Mouse (Mus musculus) heart, embryonic 15.5 days (tissue): Measurements from ENCODE around the gene Rnf187. TPM values are rescaled to one million over a fixed set of nuclear protein-coding genes. Genes with fewer than 3 reads are reported as not detected.

Experiments
- microRNA-seq: library from miRNA; unstranded; fragments of <30 nt; microRNA quantifications from one replicate; pipeline ENCODE4, GENCODE M21; 2016
- polyA plus RNA-seq: library from polyadenylated mRNA; unstranded; fragments of >200 nt; fragmentation: Nextera tagmentation; extraction: Ambion mirVana; gene quantifications from 2 replicates; pipeline ENCODE4 v1.2.1, GENCODE M21; 2015

Gene Rnf187
- polyA plus RNA-seq, 1 experiment from 2014 or later = 170 TPM

Small RNA genes within 50 kb of the gene (microRNA-seq; reads per million reads assigned to microRNA genes)
- gene Gm44313 = not detected

Other genes with a start within 250 kb of the Rnf187 start
- not detected in 2 replicates for gene Olfr319, start 239.8 kb downstream of the Rnf187 start, polyA plus RNA-seq
- gene Olfr318, start 214.9 kb downstream of the Rnf187 start, polyA plus RNA-seq = not detected in 2 replicates
- not detected in 2 replicates for gene Olfr317, start 199.7 kb downstream of the Rnf187 start, polyA plus RNA-seq
- gene Olfr316, start 186.2 kb downstream of the Rnf187 start, polyA plus RNA-seq = not detected in 2 replicates
- not detected in 2 replicates for gene Olfr315, start 165.7 kb downstream of the Rnf187 start, polyA plus RNA-seq
- gene Olfr314, start 156.0 kb downstream of the Rnf187 start, polyA plus RNA-seq = not detected in 2 replicates
- gene Fam183b, start 137.0 kb downstream of the Rnf187 start, polyA plus RNA-seq = 0.62 and 1.1 TPM in 2 replicates
- 0.14 TPM in 1 of 2 replicates, not detected in the other for gene Olfr313, start 123.9 kb downstream of the Rnf187 start, polyA plus RNA-seq
- 0.11 and 0.16 TPM in 2 replicates for gene Olfr312, start 109.7 kb downstream of the Rnf187 start, polyA plus RNA-seq
- 0.11 and 0.14 TPM in 2 replicates for gene Olfr311, start 99.7 kb downstream of the Rnf187 start, polyA plus RNA-seq
- gene Gm12258, start 91.8 kb downstream of the Rnf187 start, polyA plus RNA-seq = 3.8 and 4.6 TPM in 2 replicates
- gene 2810021J22Rik, start 71.7 kb downstream of the Rnf187 start, polyA plus RNA-seq = 3.2 and 4.7 TPM in 2 replicates
- gene Zfp39, start 34.7 kb downstream of the Rnf187 start, polyA plus RNA-seq = 3.1 and 4.4 TPM in 2 replicates
- gene Btnl10, start 21.0 kb downstream of the Rnf187 start, polyA plus RNA-seq = 0.16 TPM in 1 of 2 replicates, not detected in the other
- 18.0 and 18.3 TPM in 2 replicates for gene Hist3h2ba, start 10.0 kb upstream of the Rnf187 start, polyA plus RNA-seq
- 30.4 and 34.7 TPM in 2 replicates for gene Hist3h2a, start 15.8 kb upstream of the Rnf187 start, polyA plus RNA-seq
- 0.27 and 0.57 TPM in 2 replicates for gene Trim17, start 15.8 kb upstream of the Rnf187 start, polyA plus RNA-seq
- 26.9 and 34.6 TPM in 2 replicates for gene Trim11, start 39.2 kb upstream of the Rnf187 start, polyA plus RNA-seq
- gene Obscn, start 197.5 kb upstream of the Rnf187 start, polyA plus RNA-seq = 64.8 and 65.2 TPM in 2 replicates
- 7.3 and 8.5 TPM in 2 replicates for gene Iba57, start 224.8 kb upstream of the Rnf187 start, polyA plus RNA-seq
- 0.77 TPM in 2 replicates for gene Gjc2, start 244.3 kb upstream of the Rnf187 start, polyA plus RNA-seq